Mouse (Mus musculus): ENCODE measurements around the gene Lpcat1.

GRCm38 (mm10) chr13:73426587-73426986, 40.4 kb upstream of the Lpcat1 start:
- no peak for TF ChIP-seq GATA1 (IDR thresholded peaks at IDR 0.05; ENCODE audit: borderline replicate concordance, low read length)
- TF ChIP-seq FLI1 (IDR thresholded peaks at IDR 0.05; ENCODE audit: low read length) = no peak

Data from megakaryocyte, embryonic 14.5 days (primary cell).